Mouse (Mus musculus): ENCODE data around the gene Srp54a.
"Not testable (repeated sequence)": the region's sequence is repeated elsewhere in the genome, so short reads cannot be mapped to it uniquely, and the experiment has no call there.

Srp54a gene

DNA sequence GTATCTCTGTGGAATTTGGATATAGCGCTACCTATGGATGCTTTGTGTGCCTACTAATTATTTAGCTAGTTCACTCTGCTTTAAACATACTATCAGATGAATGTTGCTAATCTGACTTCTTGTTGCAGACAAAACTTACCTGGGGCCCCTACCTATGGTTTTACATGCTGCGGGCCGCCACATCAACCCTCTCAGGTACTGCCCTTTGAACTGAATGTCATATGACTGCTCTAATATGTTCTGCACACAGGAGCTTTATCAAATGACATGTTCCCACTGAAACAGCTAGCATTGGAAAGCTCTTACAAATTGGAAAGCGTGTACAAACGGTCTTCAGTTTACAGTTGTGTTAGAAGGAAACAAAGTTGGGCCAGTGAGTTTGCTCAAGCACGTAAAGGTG lies 55.5 kb downstream of the Srp54a start:
- not testable (repeated sequence) for DNase-seq

DNA sequence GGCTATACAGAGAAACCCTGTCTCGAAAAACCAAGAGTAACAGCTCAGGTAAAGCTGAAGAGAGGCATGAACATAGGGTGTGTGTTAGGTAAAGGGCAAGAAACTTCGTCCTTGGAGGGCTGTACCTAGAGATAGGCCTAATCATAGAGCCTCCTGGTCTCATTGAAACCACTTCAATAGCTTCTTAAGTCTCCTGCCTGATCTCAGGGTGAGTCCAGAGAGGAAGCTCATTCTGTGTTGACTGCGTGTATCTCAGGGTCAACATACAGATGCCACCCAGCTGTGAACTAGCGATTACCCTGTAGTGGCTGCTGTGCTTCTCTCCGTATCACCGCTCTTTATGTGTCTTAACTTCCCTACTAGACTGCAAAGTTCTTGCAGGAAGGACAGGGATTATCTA lies 57.8 kb downstream of the Srp54a start:
- not testable (repeated sequence) for DNase-seq

DNA sequence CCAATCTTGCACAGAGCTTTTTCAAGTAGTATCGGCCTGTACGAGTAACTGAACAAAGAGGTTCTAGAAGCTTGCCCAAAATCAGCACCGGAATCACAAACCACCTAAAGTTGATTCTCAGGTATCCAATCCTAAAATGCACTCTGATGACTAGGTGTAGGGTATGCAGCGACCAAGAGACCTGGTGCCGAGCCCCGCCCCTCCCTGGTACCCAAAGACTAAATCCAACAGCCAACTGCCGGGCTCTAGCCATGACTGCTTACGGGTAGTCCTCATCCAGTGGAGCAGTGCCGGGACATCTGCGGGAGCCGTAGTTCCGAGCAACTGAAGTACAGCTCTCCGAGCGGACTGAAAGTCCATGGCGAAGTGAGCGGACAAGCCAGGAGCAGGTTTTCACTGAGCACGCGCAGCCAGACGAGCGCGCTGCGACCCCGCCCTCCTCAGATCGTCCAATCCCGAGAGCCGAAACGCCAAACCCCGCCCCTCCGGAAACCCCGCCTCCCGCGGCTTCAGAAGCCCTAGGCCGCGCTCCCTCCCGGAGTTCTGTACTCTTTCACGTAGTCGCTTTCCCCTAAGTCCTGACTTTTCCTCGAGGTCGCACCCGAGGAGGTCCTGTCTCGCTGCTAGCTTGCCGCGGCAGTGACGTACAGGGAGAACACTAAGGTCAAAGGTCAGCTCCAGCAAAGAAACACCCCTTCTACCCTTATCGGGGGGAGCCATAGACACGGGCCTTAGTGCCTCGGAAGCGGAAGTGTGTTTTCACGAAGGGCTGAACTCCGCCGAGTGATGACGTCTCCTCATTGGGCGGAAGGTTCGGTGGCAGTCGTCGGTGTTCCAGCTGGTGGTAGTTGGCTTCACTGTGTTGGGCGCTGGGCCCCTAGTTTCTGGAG lies 74.7 kb downstream of the Srp54a start, which contains the start of gene Srp54b:
TSS of gene Srp54b (plus strand) at position 546 of the 890 bp plus-strand sequence.
- not testable (repeated sequence) for DNase-seq

DNA sequence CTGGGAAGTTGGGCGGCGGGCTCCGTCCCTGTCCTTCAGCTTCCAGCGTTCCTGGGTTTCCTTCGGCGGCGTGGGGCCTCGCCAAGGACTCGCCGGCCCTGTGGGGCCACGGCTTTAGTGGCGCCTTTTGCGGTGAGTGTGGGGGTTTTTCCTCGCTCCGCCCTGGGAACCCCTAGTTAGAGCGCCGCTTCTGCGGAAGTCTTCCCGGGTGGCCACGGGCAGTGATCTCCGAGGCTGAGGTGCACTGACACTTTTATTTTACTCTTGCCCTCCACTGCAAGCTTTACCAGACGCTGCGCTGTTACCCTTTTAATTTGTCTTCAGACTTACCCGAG lies 75.4 kb downstream of the Srp54a start:
- not testable (repeated sequence) for DNase-seq

All from cerebellum, postnatal 25 days (tissue).